Mouse (Mus musculus) 416B (cell line): ENCODE results near the gene Kcnh8.

ENCODE experiments used
- DNase-seq: peaks from one replicate; pipeline ENCODE4 v3.0.0; 2011; ENCODE audit warnings: low read depth

Kcnh8 gene

GRCm38 (mm10) chr17:52602093-52602780 lies at the start of gene Kcnh8:
Gene Kcnh8, plus strand, starts transcription at chr17:52602709.
- DNase-seq = no peak

- peak; percentile 79 for DNase-seq
Observed at GRCm38 (mm10) chr17:52559961-52560720, 42.4 kb upstream of the Kcnh8 start.

- DNase-seq = peak; percentile 53
Observed at GRCm38 (mm10) chr17:52565467-52566155, 36.9 kb upstream of the Kcnh8 start.

GRCm38 (mm10) chr17:52569584-52570270 lies 32.8 kb upstream of the Kcnh8 start:
- peak; percentile 34 for DNase-seq

GRCm38 (mm10) chr17:52572229-52572628 lies 30.3 kb upstream of the Kcnh8 start:
- DNase-seq = no peak

- no peak for DNase-seq
Observed at GRCm38 (mm10) chr17:52591503-52592194, 10.9 kb upstream of the Kcnh8 start.

GRCm38 (mm10) chr17:52599141-52599540 lies 3.4 kb upstream of the Kcnh8 start:
- DNase-seq = no peak

GRCm38 (mm10) chr17:52600882-52601371 lies 1.6 kb upstream of the Kcnh8 start:
- no peak for DNase-seq

GRCm38 (mm10) chr17:52602781-52603170 lies 267 bp downstream of the Kcnh8 start:
- no peak for DNase-seq

GRCm38 (mm10) chr17:52603411-52603810 lies 902 bp downstream of the Kcnh8 start:
- DNase-seq = no peak

GRCm38 (mm10) chr17:52611382-52611781 lies 8.9 kb downstream of the Kcnh8 start:
- no peak for DNase-seq

GRCm38 (mm10) chr17:52649186-52649585 lies 46.7 kb downstream of the Kcnh8 start:
- DNase-seq = peak; percentile 4

GRCm38 (mm10) chr17:52691988-52692387 lies 89.5 kb downstream of the Kcnh8 start:
- DNase-seq = no peak

GRCm38 (mm10) chr17:52701944-52702343 lies 99.4 kb downstream of the Kcnh8 start:
- DNase-seq = no peak

GRCm38 (mm10) chr17:52712319-52712718 lies 109.8 kb downstream of the Kcnh8 start:
- no peak for DNase-seq

GRCm38 (mm10) chr17:52722214-52722613 lies 119.7 kb downstream of the Kcnh8 start:
- DNase-seq = no peak

- DNase-seq = no peak
Observed at GRCm38 (mm10) chr17:52728806-52729205, 126.3 kb downstream of the Kcnh8 start.

- DNase-seq = no peak
Observed at GRCm38 (mm10) chr17:52738436-52738835, 135.9 kb downstream of the Kcnh8 start.

- DNase-seq = no peak
Observed at GRCm38 (mm10) chr17:52788151-52788550, 185.6 kb downstream of the Kcnh8 start.

- DNase-seq = no peak
Observed at GRCm38 (mm10) chr17:52804463-52804862, 202.0 kb downstream of the Kcnh8 start.

GRCm38 (mm10) chr17:52810773-52811172 lies 208.3 kb downstream of the Kcnh8 start:
- DNase-seq = no peak
